In genomic region chr17:32023088-32023487, GRCm38 (mm10) we compare ENCODE assay signal across 9 mouse cellular contexts. TPM values are rescaled to one million over a fixed set of nuclear protein-coding genes. Genes with fewer than 3 reads are reported as not detected.
DNase-seq lines count a peak whose midpoint lies in the region; TF ChIP-seq lines count a peak whose summit lies in the region.
"Had no signal": no experiment of that assay in that cellular context is flagged by ENCODE, and none has a peak within 500 bp of the region (broad histone marks: within the 10 kb centered on the region; RNA-seq: fewer than 3 reads in every experiment).

No protein-coding gene starts in this region.

- TF ChIP-seq CTCF in kidney, adult 2 months (conservative IDR thresholded peaks at IDR 0.05; ENCODE audit: insufficient read depth, insufficient read length, low read depth, low read length): no peak

- H3K4me3 ChIP-seq in kidney, adult 2 months (ENCODE audit: insufficient read depth, low read depth, low read length): no peak overlapping the region

- whole genome bisulfite sequencing in kidney, adult 2 months: 61% methylated on average over 8 of the region's 8 CpGs

- H3K36me3 ChIP-seq in kidney, adult 2 months (ENCODE audit: control insufficient read depth, insufficient read depth, low read length): no peaks in the 10 kb centered on the region

- peak overlapping the region; percentile 88; the same call in 1 of the 2 replicates for H3K27ac ChIP-seq in kidney, adult 2 months (ENCODE audit: insufficient read depth, low read depth, low read length)
- H3K27ac ChIP-seq: liver, embryonic 14.5 days had no signal

- TF ChIP-seq POLR2A in kidney, adult 2 months (IDR thresholded peaks at IDR 0.05; ENCODE audit: low read depth, low read length): no peak

- DNase-seq in kidney, adult 2 months: no peak
- DNase-seq in kidney, postnatal 36 days: no peak
- peak; percentile 46 for DNase-seq in adipocyte (ENCODE audit: low spot score)
- peak; percentile 83 to 91 for DNase-seq in layer of hippocampus, adult 18-20 months (ENCODE audit: low spot score in 2 of 2)
- peak; percentile 84 for DNase-seq in right cerebral cortex, postnatal 25 days
- DNase-seq in lung, postnatal 4 days: no peak
- DNase-seq in urinary bladder, adult 18-20 months (ENCODE audit: low spot score in 2 of 2): no peak
- DNase-seq: gastrocnemius, postnatal 14 days had no signal

- peaks cover 31% of the 10 kb centered on the region for H3K4me1 ChIP-seq in kidney, adult 2 months (ENCODE audit: control insufficient read depth, insufficient read depth, low read length)

- H3K27me3 ChIP-seq in kidney, adult 2 months (replicated peaks; ENCODE audit: control insufficient read depth, insufficient read depth, low read length): no peaks in the 10 kb centered on the region

RNA-seq across cellular contexts. Expression of gene Rrp1b, which starts 12.8 kb away (rescaled TPM):
- polyA plus RNA-seq in kidney, adult 2 months (2012; rRNA removed): 4.7 and 5.8 TPM in 2 replicates
- total RNA-seq in layer of hippocampus, adult 18-20 months (2021): 10 to 100 TPM; 17.7 to 17.8 TPM

RNA-seq across cellular contexts. Expression of gene Hsf2bp, which starts 13.1 kb away (rescaled TPM):
- polyA plus RNA-seq in kidney, adult 2 months (2012; rRNA removed): 5.1 and 5.9 TPM in 2 replicates
- total RNA-seq in layer of hippocampus, adult 18-20 months (2021): under 1 TPM; 0.59 to 0.96 TPM

Comparison
In these comparisons a context has a peak if more than half of its experiments do, and no peak if none do; other contexts are left out.
1. DNase-seq: peak in adipocyte (single experiment), layer of hippocampus, adult 18-20 months (2 of 2) and right cerebral cortex, postnatal 25 days (single experiment); none in kidney, adult 2 months (single experiment), kidney, postnatal 36 days (0 of 2), lung, postnatal 4 days (0 of 2) and urinary bladder, adult 18-20 months (0 of 2).